Mouse (Mus musculus) ES-E14 (cell line): ENCODE measurements at regions not wholly inside any gene's neighbourhood (a gene's known extent, or its start where the extent isn't known, plus 50 kb on each side); places are given as distances from the start of the nearest gene placed in this dataset.

Source experiments
- DNase-seq: peaks from one replicate; pipeline ENCODE4 v3.0.0-alpha.2; 2013; ENCODE audit warnings: low read depth, low spot score
- H3K27ac ChIP-seq: 2 replicates; pipeline ENCODE4 v1.5.1; 2012; ENCODE audit warnings: low read depth, mild to moderate bottlenecking, low read length, moderate library complexity, mixed read lengths; ENCODE audit not compliant: poor library complexity, insufficient read depth, severe bottlenecking
- H3K36me3 ChIP-seq: 2 replicates; pipeline ENCODE4 v1.6.1; 2012; ENCODE audit warnings: mild to moderate bottlenecking, low read length, moderate library complexity, mixed read lengths; ENCODE audit not compliant: control insufficient read depth, poor library complexity, insufficient read depth, severe bottlenecking
- H3K4me1 ChIP-seq, 2 experiments: fragments of 150-350 bp in 1 of 2; sonication (generic) in 1 of 2; 2 replicates each; pipeline ENCODE4 v1.6.1; 2012; ENCODE audit warnings: low read length in 2 of 2, mild to moderate bottlenecking in 1 of 2, mixed read lengths in 1 of 2; ENCODE audit not compliant: control insufficient read depth in 2 of 2, insufficient read depth in 2 of 2, poor library complexity in 1 of 2
- H3K4me3 ChIP-seq, 2 experiments: fragments of 150-350 bp in 1 of 2; sonication (generic) in 1 of 2; 2 replicates each; pipeline ENCODE4 v1.5.1; 2012; ENCODE audit warnings: low read length in 2 of 2, low read depth in 1 of 2, mild to moderate bottlenecking in 1 of 2, mixed read lengths in 1 of 2; ENCODE audit not compliant: insufficient read depth in 1 of 2, poor library complexity in 1 of 2, severe bottlenecking in 1 of 2
- H3K9ac ChIP-seq: 2 replicates; pipeline ENCODE4 v1.6.1; 2012; ENCODE audit warnings: low read depth, mild to moderate bottlenecking, low read length, mixed read lengths; ENCODE audit not compliant: poor library complexity, insufficient read depth, severe bottlenecking
- H3K9me3 ChIP-seq: fragments of 150-350 bp; sonication (generic); 2 replicates; pipeline ENCODE4 v1.6.1; 2012; ENCODE audit warnings: low read depth, mild to moderate bottlenecking, low read length; ENCODE audit not compliant: control insufficient read depth, insufficient read depth
- CHD2 ChIP-seq: IDR thresholded peaks from 2 replicates; pipeline ENCODE4 v1.6.1; 2014; ENCODE audit warnings: mild to moderate bottlenecking, low read depth, low read length, inconsistent platforms
- HCFC1 ChIP-seq: IDR thresholded peaks from 2 replicates; pipeline ENCODE4 v1.6.1; 2012; ENCODE audit warnings: low read length, inconsistent platforms, borderline replicate concordance; ENCODE audit not compliant: insufficient read depth
- MAFK ChIP-seq: IDR thresholded peaks from 2 replicates; pipeline ENCODE4 v1.6.1; 2014; ENCODE audit warnings: mild to moderate bottlenecking, low read depth, low read length, inconsistent platforms; ENCODE audit not compliant: insufficient read depth
- ZC3H11A ChIP-seq: IDR thresholded peaks from 2 replicates; pipeline ENCODE4 v1.6.1; 2012; ENCODE audit warnings: low read depth, mild to moderate bottlenecking, inconsistent platforms, low read length, borderline replicate concordance
- ZNF384 ChIP-seq: IDR thresholded peaks from 2 replicates; pipeline ENCODE4 v1.6.1; 2012; ENCODE audit warnings: low read depth, low read length, inconsistent platforms
- in situ Hi-C, 2 experiments: fragments of 600-800 bp; cut with MboI; formaldehyde crosslinking; loops; one replicate each; pipeline ENCODE4 v1.15.1; 2025; ENCODE audit warnings: low sequenced_read_pairs in 2 of 2, inconsistent platforms in 1 of 2; ENCODE audit not compliant: unreplicated experiment in 2 of 2

GRCm38 (mm10) chr11:111748496-111748895 is 682.5 kb downstream of the Kcnj2 start:
- TF ChIP-seq HCFC1 (no peak), ZNF384 (no peak), CHD2 (no peak), ZC3H11A (no peak), MAFK (no peak)
- Histone ChIP-seq H3K36me3 (no peaks in the 10 kb centered on the region), H3K4me1 (no peaks in the 10 kb centered on the region), H3K9ac (no peak overlapping the region), H3K4me3 (no peak overlapping the region), H3K9me3 (no peaks in the 10 kb centered on the region), H3K27ac (no peak overlapping the region)
- in situ Hi-C loops: no loop called here
- no peak for DNase-seq

GRCm38 (mm10) chr11:111754735-111755134 is 688.8 kb downstream of the Kcnj2 start:
- H3K4me3 ChIP-seq: no peak overlapping the region
- H3K9me3 ChIP-seq: no peaks in the 10 kb centered on the region
- in situ Hi-C loops: no loop called here
- TF ChIP-seq ZNF384 (no peak), HCFC1 (no peak), CHD2 (no peak), MAFK (no peak), ZC3H11A (no peak)
- H3K36me3 ChIP-seq: no peaks in the 10 kb centered on the region
- H3K27ac ChIP-seq: no peak overlapping the region
- DNase-seq: no peak
- no peaks in the 10 kb centered on the region for H3K4me1 ChIP-seq
- H3K9ac ChIP-seq: no peak overlapping the region

- Histone ChIP-seq H3K9ac (no peak overlapping the region), H3K36me3 (no peaks in the 10 kb centered on the region), H3K4me3 (no peak overlapping the region), H3K9me3 (no peaks in the 10 kb centered on the region), H3K27ac (no peak overlapping the region), H3K4me1 (no peaks in the 10 kb centered on the region)
- DNase-seq: no peak
- TF ChIP-seq HCFC1 (no peak), CHD2 (no peak), ZNF384 (no peak), ZC3H11A (no peak), MAFK (no peak)
- in situ Hi-C loops: no loop called here
Observed at GRCm38 (mm10) chr11:111763081-111763480, 697.1 kb downstream of the Kcnj2 start.

DNA sequence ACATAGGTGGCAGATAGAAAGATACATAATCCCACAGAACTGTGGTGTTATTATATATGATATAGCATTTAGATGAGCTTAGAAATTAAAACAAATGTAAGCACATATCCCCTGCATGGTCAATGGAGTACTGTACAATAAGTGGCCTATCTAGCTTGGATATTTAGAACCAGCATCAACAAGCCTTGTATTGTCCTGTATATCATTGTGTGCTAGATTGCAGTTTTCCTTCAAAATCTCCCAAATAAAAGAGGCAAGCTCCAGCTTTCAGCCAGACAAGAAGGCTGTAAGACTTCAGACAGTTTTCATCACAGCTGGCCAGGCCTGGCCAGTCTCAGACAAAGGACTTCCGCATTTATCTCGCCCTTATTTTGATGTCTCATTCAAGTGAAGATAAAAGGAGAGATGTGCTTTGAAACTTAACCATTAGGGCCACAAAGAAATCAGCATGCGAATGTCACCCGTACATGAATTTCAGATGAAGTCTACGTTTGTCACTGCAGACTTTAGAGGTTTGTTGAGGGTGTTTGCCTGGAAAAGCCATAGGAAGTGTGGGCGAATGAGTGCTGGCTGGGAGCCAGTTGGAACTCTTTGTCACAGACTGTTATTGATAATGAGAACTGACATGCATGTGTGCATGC is 700.5 kb downstream of the Kcnj2 start:
- Histone ChIP-seq H3K4me1 (no peaks in the 10 kb centered on the region), H3K9ac (no peak overlapping the region), H3K27ac (no peak overlapping the region), H3K4me3 (no peak overlapping the region), H3K9me3 (no peaks in the 10 kb centered on the region), H3K36me3 (no peaks in the 10 kb centered on the region)
- DNase-seq: no peak
- TF ChIP-seq HCFC1: no peak
- no peak for TF ChIP-seq ZC3H11A
- TF ChIP-seq ZNF384: no peak
- no peak for TF ChIP-seq MAFK
- TF ChIP-seq CHD2: no peak
- in situ Hi-C loops: no loop called here
